Mouse (Mus musculus): ENCODE measurements around the gene Cadm1.

DNA sequence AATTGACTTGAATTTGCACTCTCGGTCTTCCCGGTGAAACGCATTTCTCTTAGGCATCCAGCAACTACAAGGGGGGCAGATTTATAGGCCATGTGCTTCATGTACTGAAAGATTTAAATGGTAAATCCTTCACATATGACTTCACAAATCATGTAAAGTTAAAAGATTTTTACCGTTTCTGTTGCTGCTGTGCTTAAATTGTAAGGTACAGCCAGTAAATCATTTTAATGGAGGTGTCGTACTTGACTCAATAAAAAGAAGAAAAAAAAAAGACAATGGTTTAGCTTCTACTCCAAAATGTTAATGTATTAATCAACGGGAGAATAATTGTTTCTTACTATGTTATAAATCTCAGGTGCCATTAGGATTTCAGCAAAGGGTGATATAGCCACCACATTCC lies 317.0 kb downstream of the Cadm1 start:
- no peak for TF ChIP-seq E2F4 (IDR thresholded peaks at IDR 0.05; ENCODE audit: insufficient read depth)
- no peak for TF ChIP-seq POLR2A (IDR thresholded peaks at IDR 0.05; ENCODE audit: insufficient read length, low read depth)
